Mouse (Mus musculus) erythroblast, adult 5-6 weeks (primary cell): ENCODE data around the gene Mpo. TPM values are rescaled to one million over a fixed set of nuclear protein-coding genes. Genes with fewer than 3 reads are reported as not detected.
A peak's percentile ranks its signal among the peaks of the same experiment; 100 is the strongest.

Experiments
- ATAC-seq: replicated peaks from 2 replicates; pipeline ENCODE4 v1.8.0; 2016; ENCODE audit warnings: moderate number of reproducible peaks, mild to moderate bottlenecking, moderate TSS enrichment, inconsistent platforms; ENCODE audit not compliant: poor library complexity, low FRiP score, severe bottlenecking
- total RNA-seq, 2 experiments: library from RNA; stranded (forward) in 1 of 2; stranded (reverse) in 1 of 2; fragments of 150-400 nt in 1 of 2; fragments of 200-764, 138-1000 nt in 1 of 2; gene quantifications; 2 replicates each; pipeline versions ENCODE4 v1.2.3 to v1.2.4; 2015 to 2017; ENCODE audit warnings: low replicate concordance in 2 of 2

Mpo gene
- total RNA-seq (2015; ENCODE audit: low replicate concordance) = 1,764 and 1,778 TPM in 2 replicates
- total RNA-seq (2017; ENCODE audit: low replicate concordance) = 605 and 1,001 TPM in 2 replicates

DNA sequence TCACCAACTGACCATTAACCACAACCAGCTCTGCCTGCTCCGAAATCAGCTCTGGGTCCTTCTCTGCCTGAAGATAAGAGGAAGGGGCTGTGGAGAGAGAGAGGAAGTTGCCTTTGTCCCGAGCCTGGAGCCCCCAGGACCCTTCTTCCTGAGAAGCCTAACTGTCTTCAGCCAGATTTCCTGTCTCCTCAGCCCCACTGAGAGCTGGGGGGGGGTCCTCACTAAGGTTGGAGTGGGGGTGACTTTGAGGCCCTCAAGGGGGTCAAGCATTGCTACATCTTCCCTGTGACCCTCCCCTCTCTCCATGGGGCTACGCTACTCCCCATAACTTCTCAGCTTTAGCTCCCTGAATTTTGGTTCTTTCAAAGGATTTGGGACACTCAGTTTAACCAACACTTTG, at the start of gene Mpo:
Gene Mpo (plus strand): TSS at position 122 of the 400 bp plus-strand sequence.
- no peak for ATAC-seq

- no peak for ATAC-seq
Observed at GRCm38 (mm10) chr11:87743691-87744090, 49.7 kb upstream of the Mpo start.

- no peak for ATAC-seq
Observed at GRCm38 (mm10) chr11:87744964-87745363, 48.4 kb upstream of the Mpo start.

GRCm38 (mm10) chr11:87745632-87746555, 47.5 kb upstream of the Mpo start:
- no peak for ATAC-seq

DNA sequence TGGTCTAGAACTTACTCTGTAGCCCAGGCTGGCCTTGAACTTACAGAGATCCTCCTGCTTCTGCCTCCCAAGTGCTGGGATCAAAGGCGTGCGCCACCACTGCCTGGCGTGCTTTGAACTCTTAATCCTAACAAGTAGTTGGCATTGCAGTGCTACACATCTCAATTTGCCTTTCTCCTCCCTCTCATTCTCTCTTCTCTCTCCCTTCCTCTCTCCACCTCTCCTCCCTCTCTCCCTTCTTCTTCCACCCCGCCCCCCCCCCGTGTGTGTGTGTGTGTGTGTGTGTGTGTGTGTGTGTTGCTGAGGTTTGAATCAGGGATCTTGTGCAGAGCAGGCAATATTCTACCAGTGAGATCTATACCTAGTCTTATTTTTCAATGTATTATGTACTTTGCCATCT, 46.1 kb upstream of the Mpo start:
- no peak for ATAC-seq

DNA sequence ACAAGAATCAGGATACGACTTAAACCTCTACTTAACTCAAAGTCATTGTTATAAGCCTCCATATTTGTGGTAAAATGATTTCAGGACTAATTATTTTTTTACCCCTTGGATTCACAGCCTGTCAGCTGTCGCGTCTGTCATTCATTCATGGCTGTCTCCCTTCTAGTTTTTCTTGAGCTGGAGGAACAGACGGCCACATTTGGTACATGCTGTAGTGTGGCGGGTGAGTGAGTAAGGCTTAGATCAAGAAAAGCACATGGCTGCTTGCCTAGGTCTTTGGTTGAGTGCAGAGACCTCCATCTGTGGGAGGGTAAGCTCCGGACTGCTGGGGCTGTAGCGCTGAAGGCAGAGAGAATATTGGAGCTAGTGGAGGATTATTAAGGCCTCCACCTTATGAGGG, 45.7 kb upstream of the Mpo start:
- no peak for ATAC-seq

- ATAC-seq = peak; percentile 70
Observed at GRCm38 (mm10) chr11:87748132-87749119, 45.0 kb upstream of the Mpo start.

DNA sequence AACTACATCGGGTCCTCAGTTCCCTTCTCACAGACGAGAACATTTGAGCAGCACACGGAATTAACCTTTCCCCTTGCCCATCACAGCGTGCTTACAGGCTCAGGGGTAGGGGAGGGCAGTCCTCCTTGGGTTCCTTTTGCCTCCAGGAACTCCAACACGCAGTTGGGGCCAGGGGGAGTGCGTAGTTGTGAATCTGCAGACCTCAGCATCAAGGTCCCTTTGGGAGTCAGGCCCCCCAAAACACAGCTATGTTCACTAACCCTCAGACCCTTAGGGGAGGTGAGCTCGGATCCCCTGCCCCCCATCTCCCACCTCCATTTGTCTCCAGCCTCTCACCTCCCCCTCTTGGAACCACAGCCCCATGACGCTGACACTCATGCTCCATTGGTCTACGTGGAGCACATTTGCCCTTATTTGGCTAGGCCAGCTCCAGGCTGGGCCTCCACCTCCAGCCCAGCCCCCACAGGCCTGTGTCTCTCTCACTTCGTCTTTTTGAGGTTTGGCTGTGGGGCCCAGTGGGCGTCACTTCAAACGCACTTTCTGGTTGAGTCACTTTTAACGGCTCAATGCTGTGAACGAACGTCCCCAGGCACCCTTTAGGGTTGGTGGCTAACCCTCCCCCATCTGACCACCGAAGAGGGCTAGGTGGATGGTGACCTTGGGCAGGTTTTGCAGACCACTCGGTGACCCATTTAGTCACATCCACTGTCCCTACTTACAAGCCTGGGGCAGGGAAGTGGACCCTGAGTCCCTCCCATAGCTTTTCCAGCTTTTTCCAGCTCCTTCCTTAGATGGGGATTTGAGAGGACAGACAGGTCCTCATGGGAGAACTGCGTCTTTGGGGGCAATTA, 44.0 kb upstream of the Mpo start:
- peak; percentile 44 for ATAC-seq

- ATAC-seq = peak; percentile 73
Observed at GRCm38 (mm10) chr11:87750043-87750421, 43.3 kb upstream of the Mpo start.

DNA sequence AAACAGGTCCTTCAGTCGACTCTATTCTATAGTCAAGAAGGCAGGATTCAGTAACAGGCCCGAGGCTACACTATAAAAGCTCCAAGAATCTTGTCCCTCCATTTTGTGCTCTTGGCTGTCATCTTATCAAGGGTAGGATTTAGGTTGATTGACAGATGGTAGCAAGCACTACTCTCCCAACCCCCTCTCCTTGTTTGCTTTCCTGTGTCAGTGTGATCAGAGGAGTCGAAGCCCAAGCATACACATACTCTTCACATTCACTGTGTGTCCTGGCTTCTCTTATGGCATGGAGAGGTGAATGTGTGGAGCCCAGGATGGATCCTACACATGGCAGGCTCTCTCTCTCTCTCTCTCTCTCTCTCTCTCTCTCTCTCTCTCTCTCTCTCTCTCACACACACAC, 42.9 kb upstream of the Mpo start:
- ATAC-seq = peak; percentile 5

- ATAC-seq = no peak
Observed at GRCm38 (mm10) chr11:87751031-87751430, 42.4 kb upstream of the Mpo start.

GRCm38 (mm10) chr11:87751491-87751966, 41.9 kb upstream of the Mpo start:
- no peak for ATAC-seq

- ATAC-seq = no peak
Observed at GRCm38 (mm10) chr11:87752307-87752706, 41.1 kb upstream of the Mpo start.

- no peak for ATAC-seq
Observed at GRCm38 (mm10) chr11:87753255-87753654, 40.1 kb upstream of the Mpo start.

DNA sequence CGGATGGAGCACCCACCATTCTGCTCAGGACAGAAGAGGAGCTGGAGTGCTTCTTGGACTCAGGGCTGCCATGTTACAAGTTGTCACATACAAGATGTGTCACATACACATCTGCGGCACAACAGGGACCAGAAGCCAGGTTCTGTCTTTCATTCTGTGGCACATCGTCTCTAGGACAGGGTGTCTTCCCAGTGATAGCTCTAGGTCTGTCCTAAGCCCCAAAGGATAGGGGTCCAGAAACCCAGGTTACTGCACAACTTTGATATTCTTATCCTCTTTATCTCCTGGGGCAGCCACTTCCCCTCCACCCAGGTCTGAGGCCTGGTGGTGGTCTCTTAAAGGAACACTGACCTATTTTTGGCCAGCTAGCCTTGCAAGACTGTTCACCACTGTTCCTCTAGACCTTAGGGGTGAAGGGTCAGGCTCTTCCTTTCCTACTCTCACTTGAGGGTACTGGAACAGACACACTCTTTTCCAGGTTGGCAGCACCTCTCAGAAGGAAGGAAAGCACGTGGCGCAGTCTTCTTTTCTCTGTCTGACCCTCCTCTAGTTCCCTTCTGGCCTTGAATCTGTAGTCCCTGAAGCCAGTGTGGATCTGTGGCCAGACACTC, 39.4 kb upstream of the Mpo start:
- no peak for ATAC-seq

- no peak for ATAC-seq
Observed at GRCm38 (mm10) chr11:87754603-87755002, 38.8 kb upstream of the Mpo start.

- ATAC-seq = peak; percentile 67
Observed at GRCm38 (mm10) chr11:87755360-87756017, 37.9 kb upstream of the Mpo start.

- ATAC-seq = peak; percentile 61
Observed at GRCm38 (mm10) chr11:87756251-87756820, 37.0 kb upstream of the Mpo start.
